Mouse (Mus musculus): Measurements from ENCODE around the gene Arhgap42.

Arhgap42 gene

GRCm38 (mm10) chr9:9210464-9210863 is 28.4 kb downstream of the Arhgap42 start:
- DNase-seq (ENCODE audit: low read depth) = no peak

- DNase-seq (ENCODE audit: low read depth) = no peak
Measured at GRCm38 (mm10) chr9:9208205-9208604, 30.7 kb downstream of the Arhgap42 start.

GRCm38 (mm10) chr9:9207251-9207650 is 31.6 kb downstream of the Arhgap42 start:
- DNase-seq (ENCODE audit: low read depth) = no peak

- DNase-seq (ENCODE audit: low read depth) = no peak
Measured at GRCm38 (mm10) chr9:9200827-9201388, 38.0 kb downstream of the Arhgap42 start.

GRCm38 (mm10) chr9:9199170-9199841 is 39.6 kb downstream of the Arhgap42 start:
- no peak for DNase-seq (ENCODE audit: low read depth)

DNA sequence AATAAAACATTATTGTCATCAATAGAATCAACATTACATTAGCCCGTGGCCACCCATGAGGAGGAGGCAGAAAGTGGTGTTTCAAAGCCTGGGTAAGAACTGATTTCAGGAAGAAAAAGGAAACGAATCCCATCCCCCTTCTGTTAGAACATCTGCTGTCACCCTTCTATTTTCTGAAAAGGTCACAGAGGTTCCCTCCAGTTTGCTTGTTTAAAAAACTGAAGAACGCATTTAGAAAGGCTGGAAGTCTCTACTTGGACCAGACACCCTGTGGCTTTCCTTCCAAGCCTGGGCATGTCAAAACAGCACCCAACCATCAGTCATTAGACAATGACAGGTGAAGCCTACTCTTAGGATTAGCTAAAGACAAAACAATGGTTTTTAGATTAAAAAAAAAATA is 40.3 kb downstream of the Arhgap42 start:
- no peak for DNase-seq (ENCODE audit: low read depth)

DNA sequence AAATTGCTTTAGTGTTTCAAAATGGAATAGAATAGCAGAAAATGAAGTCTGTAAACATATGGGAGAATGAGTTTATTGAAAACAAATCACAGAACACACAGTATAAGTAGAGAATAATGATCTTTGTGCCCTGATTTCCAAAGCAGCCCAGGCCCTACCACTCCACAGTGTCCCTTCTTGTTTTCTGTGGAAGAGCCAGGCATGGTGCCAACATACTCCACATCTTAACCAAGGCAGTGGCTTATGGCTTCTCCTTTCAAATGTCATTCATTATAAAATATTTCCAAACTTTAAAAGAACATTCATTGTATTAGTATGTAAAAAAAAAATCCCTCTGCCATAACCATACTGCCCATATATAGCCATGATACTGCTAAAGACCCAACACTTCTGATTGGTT is 42.9 kb downstream of the Arhgap42 start:
- no peak for DNase-seq (ENCODE audit: low read depth)

- DNase-seq (ENCODE audit: low read depth) = no peak
Measured at GRCm38 (mm10) chr9:9194496-9194895, 44.4 kb downstream of the Arhgap42 start.

GRCm38 (mm10) chr9:9192716-9193115 is 46.2 kb downstream of the Arhgap42 start:
- no peak for DNase-seq (ENCODE audit: low read depth)

- no peak for DNase-seq (ENCODE audit: low read depth)
Measured at GRCm38 (mm10) chr9:9190835-9191234, 48.1 kb downstream of the Arhgap42 start.

DNA sequence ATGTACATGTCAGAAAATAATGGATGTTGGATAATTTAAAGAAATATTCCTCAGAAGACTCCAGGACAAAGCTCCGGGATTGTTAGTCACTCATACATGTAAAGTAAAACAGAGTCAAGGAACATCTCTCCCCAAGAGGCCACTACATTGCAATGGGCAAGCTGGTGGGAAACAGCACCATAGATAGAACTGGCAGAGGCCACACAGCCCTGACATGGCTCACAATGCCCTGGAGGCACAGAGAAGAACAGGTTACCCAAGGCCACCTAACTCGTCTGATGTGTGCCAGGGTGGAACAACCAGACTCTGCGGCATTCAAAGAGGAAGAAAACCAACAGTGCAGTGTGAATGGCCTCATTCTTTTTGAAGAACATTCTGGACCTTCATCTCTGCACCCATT is 50.7 kb downstream of the Arhgap42 start:
- no peak for DNase-seq (ENCODE audit: low read depth)

DNA sequence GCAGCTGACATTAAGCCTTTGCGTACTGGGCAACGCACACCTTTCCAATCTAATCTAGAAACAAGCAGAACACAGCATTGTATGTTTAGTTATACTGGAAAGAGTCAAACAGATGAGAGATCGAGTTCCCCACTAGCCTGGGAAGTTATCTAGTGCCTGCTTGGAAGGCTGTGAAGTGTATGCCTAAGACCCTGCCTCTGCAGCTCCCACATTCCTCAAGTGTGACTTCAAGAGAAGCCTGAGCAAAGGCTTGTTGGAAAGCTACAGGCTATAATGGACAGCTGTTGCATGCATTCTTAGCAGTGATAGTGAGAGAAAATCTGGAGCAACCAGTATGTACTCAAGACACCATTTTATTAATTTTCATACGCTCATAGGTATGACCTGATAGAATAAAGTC is 61.2 kb downstream of the Arhgap42 start:
- no peak for DNase-seq (ENCODE audit: low read depth)

GRCm38 (mm10) chr9:9174924-9175323 is 64.0 kb downstream of the Arhgap42 start:
- no peak for DNase-seq (ENCODE audit: low read depth)

- no peak for DNase-seq (ENCODE audit: low read depth)
Measured at GRCm38 (mm10) chr9:9174206-9174605, 64.7 kb downstream of the Arhgap42 start.

GRCm38 (mm10) chr9:9173091-9173490 is 65.8 kb downstream of the Arhgap42 start:
- no peak for DNase-seq (ENCODE audit: low read depth)

- no peak for DNase-seq (ENCODE audit: low read depth)
Measured at GRCm38 (mm10) chr9:9171146-9171816, 67.6 kb downstream of the Arhgap42 start.

GRCm38 (mm10) chr9:9165641-9166063 is 73.2 kb downstream of the Arhgap42 start:
- DNase-seq (ENCODE audit: low read depth) = no peak

DNA sequence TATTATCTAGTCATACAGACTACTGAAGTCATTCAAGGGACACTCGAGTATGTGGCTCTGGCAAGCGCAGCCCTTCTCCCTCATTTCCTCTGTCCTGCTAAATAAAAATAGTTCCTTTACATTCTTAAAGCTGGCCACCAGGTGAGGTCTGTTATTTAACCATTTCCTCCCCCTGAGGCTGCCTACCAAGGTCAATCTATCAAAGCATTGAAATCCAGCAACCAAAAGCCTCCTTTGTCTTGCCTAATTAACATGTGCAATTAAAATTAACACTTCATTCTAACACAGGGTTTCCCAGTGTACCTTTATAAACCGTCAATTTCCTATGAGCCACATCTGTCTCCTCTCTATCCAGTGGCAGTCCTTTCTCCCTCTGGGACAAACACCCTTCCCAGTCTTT is 78.2 kb downstream of the Arhgap42 start:
- no peak for DNase-seq (ENCODE audit: low read depth)

DNA sequence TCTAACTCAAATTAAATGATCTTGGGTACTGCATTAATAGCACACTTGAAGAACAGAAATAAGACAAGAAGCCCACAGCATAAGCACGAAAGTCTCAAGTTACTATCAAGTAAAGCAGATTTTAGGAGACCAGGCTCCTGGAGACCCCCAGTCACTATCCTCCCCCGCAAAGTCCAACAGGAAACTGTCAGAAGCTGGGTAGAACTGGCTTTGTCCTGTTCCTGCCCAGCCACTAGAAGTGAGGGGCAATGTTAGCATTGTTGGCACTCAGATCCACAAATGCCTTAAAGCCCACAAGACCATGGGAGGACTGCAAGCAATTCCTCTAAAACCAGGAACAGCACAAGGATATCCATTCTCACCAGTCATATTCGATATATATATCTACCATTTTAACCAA is 80.7 kb downstream of the Arhgap42 start:
- no peak for DNase-seq (ENCODE audit: low read depth)

- DNase-seq (ENCODE audit: low read depth) = no peak
Measured at GRCm38 (mm10) chr9:9157425-9157824, 81.5 kb downstream of the Arhgap42 start.

GRCm38 (mm10) chr9:9154636-9155035 is 84.3 kb downstream of the Arhgap42 start:
- DNase-seq (ENCODE audit: low read depth) = no peak

GRCm38 (mm10) chr9:9144301-9145121 is 94.4 kb downstream of the Arhgap42 start:
- no peak for DNase-seq (ENCODE audit: low read depth)

DNA sequence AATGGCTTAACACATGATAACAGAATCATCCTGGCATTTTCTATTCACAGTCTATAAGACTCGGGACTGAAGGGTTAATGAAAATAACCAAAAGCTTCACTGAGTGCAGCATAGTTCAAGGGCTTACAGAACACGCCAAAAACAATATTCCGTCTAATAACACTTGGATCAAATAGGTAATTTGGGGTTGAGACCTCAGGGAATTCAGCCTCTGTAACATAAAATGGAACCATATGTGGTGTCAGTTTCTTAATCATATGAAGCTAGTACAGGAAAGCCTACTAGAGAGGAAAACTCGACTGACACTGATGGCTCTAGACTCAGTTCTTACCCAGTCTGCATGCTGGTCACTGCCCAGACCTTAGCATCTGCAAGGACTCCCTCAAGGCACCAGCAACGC is 95.8 kb downstream of the Arhgap42 start:
- no peak for DNase-seq (ENCODE audit: low read depth)
